Mouse (Mus musculus): ENCODE data around the gene Mgme1. TPM values are rescaled to one million over a fixed set of nuclear protein-coding genes. Genes with fewer than 3 reads are reported as not detected.

The Mgme1 gene
- total RNA-seq (2022): 10 to 100 TPM; 16.5 to 31.4 (median 19.5) TPM

DNA sequence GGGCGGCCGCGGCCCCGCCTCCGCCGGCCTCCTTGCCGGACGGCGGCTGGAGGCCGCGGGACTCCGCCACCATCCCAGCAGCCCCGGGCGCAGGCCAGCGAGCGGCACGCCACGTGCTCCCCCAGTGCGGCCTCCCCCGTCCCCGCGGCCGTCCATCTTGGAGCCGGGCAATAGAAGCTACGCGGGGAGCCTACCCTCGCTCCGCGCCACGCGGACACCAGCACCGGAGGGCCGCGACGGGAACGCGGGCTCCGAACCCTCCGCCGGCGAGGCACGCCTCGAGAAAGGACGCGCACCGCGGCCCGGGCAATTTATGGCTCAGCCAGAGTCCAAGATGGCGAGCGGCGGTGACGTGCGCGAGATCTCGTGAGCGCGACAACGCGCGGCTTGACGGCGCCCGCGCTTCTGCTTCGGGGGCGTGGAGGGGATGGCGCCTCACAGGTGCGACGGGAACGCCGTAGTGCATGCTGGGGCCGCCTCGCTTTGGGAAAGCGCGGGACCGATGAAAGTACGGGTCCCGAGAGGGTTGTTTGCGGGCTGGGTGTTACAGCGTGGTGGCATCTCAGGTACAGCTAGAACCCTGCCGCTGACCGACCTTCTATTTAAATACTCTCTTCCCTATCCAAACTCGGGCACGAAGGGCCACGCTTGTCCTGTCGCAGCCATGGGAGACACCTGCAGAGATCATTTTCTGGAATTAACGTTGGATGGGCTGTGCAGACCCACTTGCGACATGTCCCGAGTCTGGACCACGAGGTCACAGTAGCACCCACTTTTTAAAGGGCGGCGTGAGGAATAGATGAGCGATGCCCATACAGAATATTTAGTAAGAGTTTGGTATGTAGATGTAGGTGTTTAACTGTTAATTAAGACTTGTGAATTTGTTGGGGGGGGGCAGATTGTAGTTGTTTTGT, at the start of gene Mgme1, which contains the start of gene Snx5:
TSS of gene Mgme1 (plus strand) at position 157 of the 914 bp plus-strand sequence.
TSS of gene Snx5 (minus strand) at position 400 of the 914 bp plus-strand sequence.
- DNase-seq: peak; percentile 90

DNA sequence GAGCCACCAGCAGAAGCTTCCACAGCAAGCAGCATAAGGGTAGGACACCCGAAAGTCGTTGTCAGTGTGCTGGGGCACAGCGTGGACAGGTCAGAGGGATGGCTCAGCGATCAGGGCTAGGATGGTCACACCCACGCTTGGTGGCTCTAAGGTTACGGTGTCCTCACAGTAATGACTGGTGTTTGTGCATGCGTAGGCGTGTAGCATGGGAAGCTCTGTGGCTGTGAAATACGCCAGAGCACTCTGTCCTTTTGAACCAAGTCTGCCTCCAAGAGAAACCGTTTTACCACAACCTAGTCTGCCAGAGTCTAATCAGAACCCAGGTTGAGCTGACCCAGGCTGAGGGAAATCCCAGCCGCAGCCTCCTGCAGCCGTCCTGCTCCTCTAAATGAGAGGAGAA, 46.1 kb upstream of the Mgme1 start:
- no peak for DNase-seq

DNA sequence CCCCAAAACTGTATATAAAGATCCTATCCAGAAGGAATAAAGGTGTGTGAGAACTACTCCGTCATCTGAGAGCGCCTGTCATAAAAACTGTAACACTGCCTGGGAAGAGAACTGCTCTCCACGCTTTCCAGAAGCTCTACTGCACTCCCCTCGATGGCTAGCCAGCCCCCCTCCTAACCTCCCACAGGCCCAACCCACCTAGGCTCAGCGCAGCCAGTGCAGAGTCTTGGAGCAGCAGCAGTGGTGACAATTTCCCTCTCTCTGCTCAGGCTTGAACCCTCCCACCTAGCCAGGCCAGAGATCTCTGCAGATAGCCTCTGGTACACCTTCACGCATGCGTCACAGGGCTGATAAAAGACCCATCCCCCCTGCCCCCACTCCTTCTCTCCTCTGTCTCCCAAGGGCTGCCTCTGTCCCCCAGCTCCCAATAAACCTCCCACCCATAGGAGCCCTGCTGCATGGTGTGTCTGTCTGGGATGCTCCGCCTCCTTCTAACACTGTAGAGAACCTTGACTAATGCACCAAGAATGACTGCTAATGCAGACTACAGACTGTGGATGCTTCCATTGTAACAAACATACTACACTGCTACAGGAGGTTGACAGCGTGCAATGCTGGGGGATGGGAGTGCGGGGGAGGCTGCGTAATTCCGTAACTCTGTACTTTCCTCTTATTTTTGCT, 43.4 kb upstream of the Mgme1 start:
- DNase-seq: no peak

DNA sequence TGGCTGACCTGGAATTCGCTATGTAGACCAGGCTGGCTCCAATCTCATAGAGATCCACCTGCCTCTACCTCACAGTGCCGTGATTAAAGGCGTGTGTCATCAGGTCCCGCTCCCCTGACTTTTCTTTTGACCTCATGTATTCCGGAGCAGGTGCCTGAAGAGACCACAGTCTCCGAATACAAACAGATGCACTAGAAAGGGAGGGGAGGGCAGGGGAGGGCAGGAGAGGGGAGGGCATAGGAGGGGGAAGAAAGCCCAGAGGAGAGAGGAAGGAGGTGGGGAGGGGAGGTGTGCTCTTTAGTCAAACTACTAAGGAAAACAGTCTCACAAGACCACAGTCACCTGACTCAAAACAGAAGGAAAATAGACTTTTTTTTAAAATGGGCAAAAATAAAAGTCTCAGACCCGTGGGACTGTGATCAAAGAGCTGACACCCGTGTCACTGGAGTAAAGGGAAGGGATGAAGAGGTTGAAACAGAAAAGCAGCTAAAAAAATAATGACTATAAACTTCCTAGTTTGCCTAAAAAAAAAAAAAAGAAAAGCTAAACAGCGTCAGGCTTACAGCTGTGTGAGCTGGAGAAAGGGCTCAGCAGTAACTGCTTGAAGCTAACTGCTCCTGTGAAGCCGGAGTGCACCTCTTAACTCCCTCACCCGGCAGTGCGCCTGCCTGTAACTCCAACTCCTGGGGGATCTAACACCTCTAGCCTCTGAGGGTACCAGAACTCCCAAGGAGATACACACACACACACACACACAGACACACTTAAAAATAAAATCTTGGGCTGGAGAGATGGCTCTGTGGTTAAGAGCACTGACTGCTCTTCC, 41.7 kb upstream of the Mgme1 start:
- DNase-seq: no peak

DNA sequence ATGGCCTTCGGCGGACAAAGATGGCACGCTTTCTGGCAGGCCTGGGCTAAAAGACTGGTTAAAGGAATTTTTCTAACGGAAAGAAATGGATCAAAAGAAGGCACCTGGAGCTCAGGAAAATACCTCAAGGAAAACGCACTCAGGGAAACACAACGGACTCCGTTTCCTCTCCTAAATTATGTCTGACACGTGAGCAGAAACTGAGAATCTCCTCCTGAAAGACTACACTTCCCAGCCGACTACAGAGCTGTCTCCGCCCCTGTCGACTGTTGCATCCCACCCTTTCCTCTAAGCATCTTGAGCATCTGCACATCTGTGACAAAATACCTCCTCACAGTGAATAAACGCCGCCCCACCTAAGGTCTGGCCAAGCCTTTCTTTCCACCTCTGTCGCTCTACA, 40.8 kb upstream of the Mgme1 start:
- no peak for DNase-seq

DNA sequence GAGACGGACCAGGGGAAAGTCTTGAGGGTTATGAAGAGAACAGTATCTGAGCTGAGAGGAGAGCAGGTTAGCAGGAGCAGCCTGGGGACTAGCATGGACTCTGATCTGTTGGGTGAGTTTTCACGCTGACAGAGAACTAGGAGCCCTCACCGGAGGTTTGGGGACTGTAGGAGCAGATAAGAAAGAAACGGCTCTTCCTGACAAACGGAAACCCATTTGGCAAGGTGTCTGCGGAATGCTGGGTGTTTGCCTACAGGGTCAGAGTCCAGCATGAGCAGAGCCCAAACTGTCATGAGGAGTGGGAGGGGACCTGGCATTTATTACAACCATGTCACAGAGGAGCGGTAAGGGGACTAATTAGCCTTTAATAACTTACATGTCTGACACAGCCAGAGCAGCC, 40.0 kb upstream of the Mgme1 start:
- DNase-seq: no peak

DNA sequence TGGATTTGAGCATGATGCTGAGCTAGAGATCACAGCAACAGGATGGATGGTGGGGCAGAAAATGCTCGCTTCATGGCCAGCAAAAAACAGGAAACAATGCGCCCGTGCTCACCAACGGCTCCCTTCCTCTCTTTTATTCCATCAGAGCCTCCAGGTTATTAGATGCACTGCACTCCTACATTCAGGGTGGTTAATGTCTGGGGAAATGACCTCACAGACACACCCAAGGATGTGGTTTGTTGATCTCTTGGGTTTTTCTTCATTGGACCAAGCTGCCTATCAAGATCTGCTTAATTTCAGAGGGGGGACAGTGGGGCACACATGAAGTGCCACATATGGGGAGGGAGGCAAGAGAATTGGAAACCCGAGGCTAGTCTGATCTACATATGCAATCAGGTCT, 39.3 kb upstream of the Mgme1 start:
- no peak for DNase-seq

DNA sequence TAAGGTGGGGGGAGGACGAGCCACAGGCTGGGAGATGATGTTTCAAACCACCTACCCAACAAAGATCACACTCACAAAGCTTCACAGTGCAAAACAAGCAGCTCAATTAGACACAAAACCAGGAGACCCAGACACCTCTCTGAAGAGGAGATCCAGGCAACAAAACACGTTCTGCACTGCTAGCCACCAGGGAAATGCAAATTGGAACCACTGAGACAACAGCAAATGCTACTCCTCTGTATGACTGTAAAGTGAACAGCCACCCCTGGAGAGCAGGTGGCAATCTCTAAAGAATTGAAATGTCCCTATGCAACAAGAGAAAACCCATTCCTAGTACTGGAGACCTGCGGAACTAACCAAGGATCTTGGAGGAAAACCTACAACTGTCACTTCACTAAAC, 36.9 kb upstream of the Mgme1 start:
- DNase-seq: no peak

DNA sequence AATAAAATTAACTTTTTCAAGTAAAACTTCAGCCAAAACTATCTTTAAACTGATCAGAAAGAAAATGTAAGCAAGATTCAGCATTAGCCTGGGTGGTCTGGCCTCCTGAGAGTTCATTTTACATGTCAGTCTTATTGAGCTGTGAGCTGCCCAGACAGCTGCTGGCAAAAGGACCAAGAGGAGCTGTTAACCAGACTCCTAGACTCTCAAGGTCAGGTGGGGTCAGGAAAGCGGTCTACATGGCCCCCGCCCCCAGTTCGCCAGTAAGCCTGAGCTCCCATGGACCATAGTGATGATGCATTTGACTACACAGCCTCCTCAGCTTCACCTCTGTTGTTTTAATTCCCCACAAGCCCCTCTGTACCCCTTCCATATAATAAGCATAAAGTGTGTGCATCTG, 34.7 kb upstream of the Mgme1 start:
- DNase-seq: no peak

DNA sequence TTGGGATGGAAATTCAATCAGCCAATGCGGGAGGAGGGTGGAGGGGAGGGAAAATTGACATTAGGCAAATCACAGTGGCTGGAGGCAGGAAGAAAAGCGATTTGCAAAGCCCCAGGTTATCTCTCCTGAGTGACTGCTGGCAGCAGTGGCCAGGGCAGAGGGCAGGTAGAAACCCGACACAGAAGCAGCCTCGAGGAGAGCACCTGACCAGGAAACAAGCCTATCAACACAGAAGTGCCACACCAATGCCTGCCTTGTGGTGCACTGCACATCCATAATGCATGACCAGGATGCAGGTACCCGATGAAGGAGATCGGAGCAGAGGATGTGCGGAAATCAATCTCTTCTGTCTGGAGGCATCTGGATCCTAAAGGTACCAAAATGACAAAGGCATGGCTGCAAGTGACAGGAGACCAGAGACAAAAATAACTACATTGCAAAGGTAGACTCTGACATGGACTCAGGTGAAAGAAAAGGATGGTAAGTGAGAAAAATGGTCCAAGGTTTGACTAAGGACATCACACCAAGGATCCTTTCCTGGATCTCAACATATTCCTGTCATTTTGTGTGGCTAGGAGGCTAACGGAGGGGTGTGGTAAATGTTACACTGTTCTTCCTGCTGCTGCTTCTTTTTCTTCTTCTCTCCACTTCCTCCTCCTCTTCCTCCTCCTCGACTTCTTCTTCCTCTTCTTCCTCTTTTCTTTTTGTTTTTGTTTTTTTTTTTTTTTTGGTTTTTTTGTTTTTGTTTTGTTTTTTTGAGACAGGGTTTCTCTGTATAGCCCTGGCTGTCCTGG, 33.5 kb upstream of the Mgme1 start:
- DNase-seq: no peak

DNA sequence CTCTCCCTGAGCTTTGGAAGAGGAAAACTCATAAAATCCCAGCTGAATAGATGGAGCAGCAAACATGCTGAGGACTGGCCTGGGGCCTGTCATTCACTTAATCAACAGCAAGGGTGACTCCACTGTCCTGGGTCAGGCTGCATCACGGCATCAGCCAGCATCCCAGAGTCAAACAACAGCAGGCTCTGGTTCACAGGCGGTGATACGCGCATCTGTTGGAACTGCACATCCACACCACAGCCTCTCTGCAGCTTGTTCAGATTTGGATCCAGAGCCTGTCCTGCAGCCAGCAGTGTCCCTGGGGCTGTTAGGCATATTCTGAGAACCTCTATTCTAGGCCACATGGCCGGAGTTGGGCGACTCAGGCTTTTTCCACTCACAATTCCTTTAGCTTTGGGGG, 32.1 kb upstream of the Mgme1 start:
- no peak for DNase-seq

DNA sequence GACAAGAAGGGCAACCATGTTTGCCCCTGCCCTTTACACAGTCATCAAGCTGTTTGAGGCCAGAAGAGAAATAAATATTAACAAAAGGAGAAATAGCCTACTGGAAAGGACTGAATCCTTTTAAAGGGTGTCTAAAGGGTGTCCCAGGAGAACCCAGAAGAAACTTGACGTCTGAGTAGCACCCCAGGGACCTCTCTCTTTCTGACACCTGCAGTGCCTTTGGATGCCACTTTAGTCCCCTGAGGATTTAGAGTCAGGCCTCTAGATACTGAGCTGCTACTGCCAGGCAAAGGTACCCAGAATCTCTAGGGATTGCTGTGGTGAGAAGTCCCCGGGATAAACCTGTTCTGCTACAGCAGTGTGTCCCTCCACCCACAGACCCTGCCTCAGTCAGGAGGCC, 31.1 kb upstream of the Mgme1 start:
- no peak for DNase-seq

DNA sequence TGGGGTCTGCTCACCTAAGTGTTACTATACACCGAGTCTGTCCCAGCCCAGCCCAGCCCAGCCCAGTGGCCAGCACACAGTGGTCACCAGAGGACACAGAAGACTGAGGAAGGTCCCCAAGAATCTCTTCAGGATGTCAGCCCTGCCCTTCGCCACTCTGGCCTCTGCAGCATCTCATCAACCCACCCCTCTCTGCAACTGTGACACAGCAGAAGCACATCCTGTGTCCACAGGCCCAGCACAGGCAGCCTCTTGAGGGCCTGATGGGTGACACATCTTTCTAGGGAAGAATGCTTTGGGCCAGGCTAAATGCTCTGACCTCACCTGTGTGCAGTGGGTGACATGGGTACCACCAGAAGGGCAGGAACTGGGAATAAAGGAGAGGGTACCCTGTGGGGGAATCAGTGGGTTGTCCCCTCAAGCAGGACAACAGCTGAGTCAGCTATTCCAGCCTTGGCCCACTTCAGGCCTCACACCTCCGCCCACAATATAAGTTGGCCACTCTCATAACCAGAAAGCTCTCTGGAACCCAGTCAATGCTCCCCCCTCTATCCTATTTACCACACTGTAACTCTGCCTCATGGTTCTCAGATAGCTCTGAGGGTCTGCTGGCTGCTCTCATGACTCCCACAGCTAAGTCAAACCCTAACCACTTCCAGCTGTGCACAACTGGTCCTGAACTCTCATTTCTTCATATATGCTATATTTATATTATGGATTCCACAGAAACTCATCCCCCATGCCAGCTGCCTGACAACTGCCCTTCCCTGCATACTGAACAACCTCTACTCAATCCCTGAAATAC, 30.2 kb upstream of the Mgme1 start:
- DNase-seq: no peak

DNA sequence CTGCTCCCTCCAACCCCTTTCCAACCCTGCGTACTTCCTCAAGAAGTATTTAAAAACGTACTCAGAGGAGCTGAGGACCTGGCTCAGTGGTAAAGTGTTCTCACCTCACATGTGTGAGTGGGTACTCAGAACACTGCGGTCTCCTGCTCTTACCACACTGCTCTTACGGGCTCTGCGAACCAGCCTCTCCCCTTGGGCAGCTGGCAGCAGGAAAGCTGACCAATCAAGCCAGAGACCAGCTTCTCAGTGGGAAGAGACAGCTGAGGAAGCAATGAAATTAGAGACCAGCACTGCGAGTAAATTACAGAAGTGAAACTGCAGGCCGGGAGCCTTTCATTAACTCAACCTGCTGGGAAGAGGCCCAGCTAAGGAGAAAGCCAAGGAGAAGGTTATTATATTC, 25.0 kb upstream of the Mgme1 start:
- DNase-seq: no peak

DNA sequence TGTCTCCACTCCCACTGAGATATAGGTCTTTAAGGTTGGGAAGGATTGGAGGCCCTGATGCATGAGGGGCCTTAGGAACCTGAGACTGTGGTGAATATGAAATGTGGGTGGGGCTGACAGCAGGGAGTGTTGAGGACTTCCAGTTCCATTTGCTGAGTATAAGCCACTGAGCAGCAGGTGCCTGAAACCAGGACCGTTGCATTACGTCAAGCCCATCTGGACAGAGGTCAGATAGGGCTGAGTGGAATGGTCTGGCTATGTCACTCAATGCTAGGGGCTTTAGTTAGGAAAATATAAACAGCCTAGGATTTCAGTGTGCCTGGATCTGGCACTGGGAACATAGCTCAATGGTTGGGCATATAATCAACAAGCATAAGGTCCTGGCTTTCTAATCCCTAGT, 24.2 kb upstream of the Mgme1 start:
- DNase-seq: no peak

DNA sequence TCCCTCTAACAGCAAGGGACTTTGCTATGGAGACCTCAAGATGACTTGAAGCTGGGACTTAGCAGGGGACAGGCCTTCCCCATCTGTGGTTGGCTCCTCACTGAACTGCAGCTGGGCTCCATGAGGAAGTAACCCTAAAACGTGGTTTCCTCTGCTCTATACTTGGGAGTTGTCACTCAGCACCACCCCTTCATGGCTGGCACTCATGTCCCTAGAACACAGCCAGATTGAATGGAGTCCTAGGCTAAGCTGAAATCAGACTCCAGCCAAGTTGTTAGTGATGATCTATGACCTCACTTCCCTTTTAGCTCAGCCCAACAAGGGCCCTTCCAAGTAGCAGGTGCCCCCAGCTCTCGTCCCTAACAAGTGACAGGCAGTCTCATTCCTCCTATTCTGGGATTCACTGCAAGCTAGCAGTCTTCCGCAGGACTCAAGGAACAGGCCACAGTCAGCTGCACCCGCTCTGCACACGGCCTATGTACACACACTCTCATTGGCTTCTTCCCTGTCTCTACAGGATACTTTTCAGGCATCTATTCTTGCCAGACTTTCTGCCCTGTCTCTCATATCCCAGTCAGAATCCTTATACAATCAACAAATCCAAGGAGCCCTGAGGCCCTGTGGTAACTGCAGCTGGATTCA, 23.0 kb upstream of the Mgme1 start:
- no peak for DNase-seq

DNA sequence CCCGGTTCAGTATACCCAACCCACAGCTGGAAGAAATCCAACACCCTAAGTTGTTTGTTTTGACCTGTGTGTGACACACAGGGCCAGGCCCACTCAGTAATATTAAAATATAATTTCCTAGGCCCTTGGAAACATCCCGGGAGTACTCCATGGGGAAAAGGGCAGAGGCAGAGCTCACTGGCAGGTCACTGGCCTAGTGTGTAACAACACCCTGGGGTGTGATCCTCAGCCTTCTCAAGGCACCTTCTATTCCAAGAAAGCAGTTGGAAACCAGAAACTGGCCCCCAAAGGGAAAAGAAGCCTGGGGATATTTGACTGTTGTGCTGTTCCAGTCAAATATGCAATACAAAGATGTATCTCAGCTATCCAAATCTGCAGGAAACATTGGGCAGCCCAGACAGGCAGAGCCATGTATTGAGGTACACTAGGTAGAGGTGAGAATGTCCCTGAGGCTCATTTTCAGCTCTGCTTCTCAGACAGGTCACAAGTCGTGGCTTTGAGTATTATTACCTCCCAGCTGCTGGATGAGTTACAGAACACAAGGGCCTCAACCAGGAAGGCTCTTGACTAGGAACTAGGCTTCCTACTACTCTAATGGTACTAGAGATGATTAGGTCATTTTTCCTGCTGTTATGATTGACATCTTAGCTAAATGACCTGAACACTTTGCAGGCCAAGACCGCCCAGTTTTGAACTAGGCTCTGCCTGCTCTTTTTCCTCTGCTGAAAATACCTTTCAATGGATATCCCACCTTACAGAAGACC, 21.7 kb upstream of the Mgme1 start:
- no peak for DNase-seq

DNA sequence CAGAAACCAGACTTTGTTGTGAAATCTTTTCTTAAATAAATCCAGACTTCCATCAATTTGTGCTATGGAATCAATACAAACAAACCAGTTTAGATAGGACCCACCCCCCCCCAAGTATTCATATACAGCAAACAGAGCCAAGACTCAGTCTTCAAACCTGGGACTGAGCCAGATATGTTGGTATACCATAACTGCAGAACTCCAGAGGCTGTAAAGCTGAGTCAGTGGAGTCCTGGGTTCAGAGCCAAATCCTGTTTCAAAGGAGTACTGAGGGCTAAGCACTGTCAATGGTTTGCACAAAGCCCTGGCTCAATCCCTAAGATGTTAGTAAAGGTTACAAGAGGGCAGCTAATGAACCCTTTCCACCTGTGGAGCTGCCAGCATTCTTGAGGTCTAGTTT, 20.4 kb upstream of the Mgme1 start:
- DNase-seq: no peak

DNA sequence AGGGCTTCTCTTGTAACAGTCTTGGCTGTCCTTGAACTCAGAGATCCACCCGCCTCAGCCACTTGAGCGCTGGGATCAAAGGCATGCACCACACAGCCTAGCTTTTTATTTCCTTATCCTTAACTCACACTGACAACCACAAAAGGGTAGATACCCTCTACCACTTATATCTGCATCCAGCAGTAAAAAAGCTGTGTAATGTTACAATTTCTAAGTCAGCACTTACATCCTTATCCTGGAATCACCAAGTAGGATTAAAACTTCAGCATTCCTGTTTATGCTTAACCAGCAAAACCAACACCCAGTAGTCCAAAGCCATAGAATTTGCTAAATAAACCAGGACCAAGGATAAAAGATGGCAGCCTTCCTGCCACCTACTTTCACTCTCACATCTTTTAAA, 7.6 kb upstream of the Mgme1 start:
- DNase-seq: no peak

Measured in adrenal gland, adult 8-10 months (tissue).